Mouse (Mus musculus) heart, postnatal 10 days (tissue): ENCODE measurements around the gene Nudt21. TPM values are rescaled to one million over a fixed set of nuclear protein-coding genes. Genes with fewer than 3 reads are reported as not detected.
"Not testable (repeated sequence)": the region's sequence is repeated elsewhere in the genome, so short reads cannot be mapped to it uniquely, and the experiment has no call there.

ENCODE experiments used
- DNase-seq, 2 experiments: peaks; one replicate each; pipeline ENCODE4 v3.0.0; 2021
- intact Hi-C: fragments of 180-260 bp; cut with DNase I; formaldehyde crosslinking; loops from one replicate; pipeline ENCODE4 v1.15.1; 2025
- total RNA-seq, 2 experiments: library from RNA; stranded (reverse); gene quantifications; 2 replicates each; pipeline ENCODE4 v1.2.3; 2021

Nudt21 gene
- total RNA-seq, result 10 to 100 TPM; 36.7 to 43.2 TPM

- intact Hi-C loops, result no loop called here
- DNase-seq, result peak; percentile 97
Observed at GRCm38 (mm10) chr8:94036944-94037524, at the start of gene Nudt21, which contains the start of gene Ogfod1. Nudt21 (minus strand) TSS chr8:94037031. Ogfod1 (plus strand) TSS chr8:94037198.

DNA sequence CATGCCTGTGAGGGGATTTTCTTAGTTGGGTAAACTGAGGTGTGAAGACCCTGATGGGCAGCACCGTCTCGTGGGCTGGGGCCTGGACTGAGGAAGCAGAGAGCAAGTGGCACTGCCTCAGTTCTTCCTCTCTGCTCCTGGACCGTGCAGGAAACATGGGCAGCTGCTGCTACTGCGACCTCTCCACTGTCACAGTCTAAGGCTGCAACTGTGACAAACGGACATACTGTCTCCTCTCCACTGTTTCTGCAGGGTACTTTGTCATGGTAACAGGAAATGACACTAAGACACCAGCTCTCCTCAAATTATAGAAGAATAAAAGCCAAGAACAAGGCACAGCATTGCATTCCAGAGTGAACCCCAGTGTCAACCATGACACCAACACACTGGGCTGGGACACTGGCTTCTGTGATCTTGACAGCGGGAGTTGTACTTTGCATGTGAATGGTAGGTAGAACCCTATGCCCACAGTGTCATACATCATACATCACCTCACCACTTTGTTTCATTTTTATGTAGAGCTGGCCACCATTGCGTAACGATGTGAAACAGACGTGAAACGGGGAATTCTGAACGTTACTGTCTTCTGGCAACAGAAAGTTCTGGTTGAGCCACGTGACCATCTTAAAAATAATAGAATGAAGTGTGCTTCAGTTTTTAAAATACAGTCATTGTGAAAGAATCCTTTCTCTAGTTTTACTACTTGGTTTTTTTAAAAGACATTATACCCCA, 39.8 kb upstream of the Nudt21 start:
- intact Hi-C loops, result no loop called here
- DNase-seq, result no peak

DNA sequence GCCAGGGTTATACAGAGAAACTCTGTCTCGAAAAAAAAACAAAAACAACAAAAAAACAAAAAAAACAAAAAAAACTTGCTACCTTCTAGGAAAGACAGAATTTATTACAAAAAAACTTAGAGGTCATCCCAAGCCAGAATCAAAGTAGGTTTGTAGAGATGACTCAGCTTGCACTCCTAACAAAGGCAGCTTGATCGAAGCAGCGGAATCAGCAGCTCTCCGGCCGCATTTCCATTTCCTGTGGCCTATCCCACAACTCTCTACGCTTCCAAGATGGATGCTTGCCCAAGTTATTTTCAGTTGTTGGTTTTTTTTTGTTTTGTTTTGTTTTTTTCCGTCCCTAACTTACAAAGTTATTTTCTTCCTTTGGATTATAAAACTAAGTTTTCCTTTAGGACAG, 32.0 kb upstream of the Nudt21 start:
- peak; percentile 10 to 11 for DNase-seq
- intact Hi-C loops, result no loop called here

DNA sequence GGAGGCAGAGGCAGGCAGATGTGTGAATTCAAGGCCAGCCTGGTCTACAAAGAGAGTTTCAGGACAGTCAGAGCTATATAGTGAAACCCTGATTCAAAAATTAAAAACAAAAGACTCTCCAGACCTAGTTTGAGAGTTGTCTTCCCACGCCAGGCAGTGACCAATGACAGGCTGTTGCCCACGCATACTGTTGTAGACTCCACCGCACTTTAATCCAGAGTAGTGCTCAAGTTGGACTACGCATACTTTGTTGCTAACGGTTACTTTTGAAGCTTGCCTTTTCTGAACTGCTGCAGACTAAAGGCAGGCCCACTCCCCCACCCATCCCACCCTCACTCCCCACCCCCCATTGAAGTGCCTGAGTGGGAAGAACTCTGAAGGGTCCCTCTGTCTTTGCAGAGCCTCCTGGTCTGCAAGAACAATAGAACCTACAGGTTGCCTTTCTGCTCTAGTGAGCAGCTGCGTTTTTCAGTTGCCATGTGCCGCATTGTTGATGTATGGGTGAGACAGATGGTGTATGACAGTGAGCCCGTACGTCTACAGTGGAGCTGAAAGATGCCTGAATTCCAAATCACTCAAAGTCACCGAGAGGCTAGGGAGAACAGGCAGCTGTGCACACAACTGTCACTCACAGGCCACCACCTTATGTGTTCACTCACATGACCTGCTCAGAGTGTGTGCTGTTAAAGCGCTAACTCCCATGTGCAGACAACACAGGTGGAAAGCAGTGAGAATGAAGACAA, 29.5 kb upstream of the Nudt21 start:
- intact Hi-C loops, result no loop called here
- no peak for DNase-seq

- peak; percentile 60 to 77 for DNase-seq
- intact Hi-C loops, result loop anchor here (5.0 to 10.0 kb wide), 2 partner anchors 393 to 465 kb away; no protein-coding TSS in a partner anchor
Observed at GRCm38 (mm10) chr8:94057157-94057854, 20.5 kb upstream of the Nudt21 start.

DNA sequence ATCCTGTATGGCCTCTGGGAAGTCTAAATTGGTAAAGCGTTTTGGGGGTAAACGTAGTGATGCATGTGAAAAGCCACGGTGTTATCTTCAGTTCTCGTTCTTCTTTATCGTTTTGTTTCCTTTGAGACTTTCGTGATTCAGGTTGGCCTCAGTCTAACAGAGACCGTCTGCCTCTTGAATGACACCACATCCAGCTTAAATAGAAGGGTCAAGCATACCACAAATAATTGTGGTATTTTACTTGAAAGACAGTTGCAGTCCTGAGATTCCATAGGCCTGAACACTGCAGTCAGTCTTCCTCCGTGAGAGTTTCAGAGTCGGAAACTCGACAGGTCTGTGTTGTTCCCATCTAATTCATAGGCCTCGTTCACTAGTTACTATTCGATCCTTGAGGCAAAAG, 15.9 kb upstream of the Nudt21 start:
- DNase-seq, result no peak
- intact Hi-C loops, result loop anchor here (10.0 kb wide), 1 partner anchor 388 kb away; no protein-coding TSS in a partner anchor

GRCm38 (mm10) chr8:94047845-94048244, 11.0 kb upstream of the Nudt21 start:
- peak in 1 of 2 experiments; percentile 11 for DNase-seq
- intact Hi-C loops, result no loop called here

DNA sequence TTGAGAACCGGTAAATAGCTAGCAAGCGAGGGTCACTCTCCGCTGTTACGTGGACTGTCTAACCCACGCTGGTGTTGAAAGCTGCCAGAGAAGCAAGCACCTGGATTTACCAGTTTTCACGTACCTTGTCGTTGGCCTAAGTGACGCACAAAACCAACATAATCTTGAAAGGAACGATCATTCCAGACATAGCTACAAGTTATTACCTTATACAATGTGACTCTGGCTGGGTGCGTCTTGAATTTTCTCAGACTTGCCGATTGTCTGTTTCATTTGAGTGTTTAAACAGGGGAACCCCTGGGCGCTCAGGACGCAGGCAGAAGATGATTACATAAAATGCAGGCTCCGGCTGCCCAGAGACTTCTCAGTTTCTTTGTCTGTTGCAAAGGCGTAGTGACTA, 975 bp upstream of the Nudt21 start:
- DNase-seq, result peak in 1 of 2 experiments; percentile 18
- intact Hi-C loops, result no loop called here

DNA sequence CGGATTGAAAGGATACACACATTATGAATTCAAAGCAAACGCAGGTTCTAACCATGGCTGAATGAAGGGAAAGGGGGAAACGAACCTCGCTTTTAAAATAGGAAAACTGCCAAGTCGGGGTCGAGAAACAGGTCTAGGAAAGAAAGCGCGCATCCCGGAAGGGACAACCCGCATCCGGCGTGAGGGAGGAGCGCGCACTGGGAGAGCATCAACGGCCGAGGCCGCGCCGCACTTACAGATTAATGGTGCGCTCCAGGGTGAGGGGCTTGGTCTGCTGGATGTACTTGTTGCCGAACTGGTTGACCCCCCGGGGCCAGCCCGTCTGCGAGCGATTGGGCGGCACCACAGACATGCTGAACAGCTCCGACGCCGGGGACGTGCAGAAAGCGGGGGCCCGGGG, 290 bp downstream of the Nudt21 start:
- peak; percentile 70 to 73 for DNase-seq
- intact Hi-C loops, result not testable (repeated sequence)

DNA sequence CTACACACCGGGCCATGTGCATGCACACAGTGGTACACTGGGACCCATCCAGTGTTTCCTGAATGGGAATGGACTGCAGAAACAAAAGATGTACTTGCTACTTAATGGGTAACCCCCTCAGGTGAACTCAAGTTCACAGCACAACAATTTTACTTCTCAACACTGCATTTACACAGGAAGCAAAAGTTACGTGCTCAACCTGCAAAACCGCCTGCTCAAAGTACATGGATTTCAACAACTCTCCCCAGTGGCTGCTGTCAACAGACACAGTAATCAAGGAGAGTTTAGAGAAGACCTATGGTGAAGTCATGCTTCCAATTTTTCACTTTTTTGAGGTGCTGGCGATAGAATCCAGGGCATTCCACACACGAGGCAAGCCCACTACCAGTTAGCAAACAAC, 1.6 kb downstream of the Nudt21 start:
- intact Hi-C loops, result loop anchor here (1.0 kb wide), 1 partner anchor 22 kb away; no protein-coding TSS in a partner anchor
- no peak for DNase-seq

DNA sequence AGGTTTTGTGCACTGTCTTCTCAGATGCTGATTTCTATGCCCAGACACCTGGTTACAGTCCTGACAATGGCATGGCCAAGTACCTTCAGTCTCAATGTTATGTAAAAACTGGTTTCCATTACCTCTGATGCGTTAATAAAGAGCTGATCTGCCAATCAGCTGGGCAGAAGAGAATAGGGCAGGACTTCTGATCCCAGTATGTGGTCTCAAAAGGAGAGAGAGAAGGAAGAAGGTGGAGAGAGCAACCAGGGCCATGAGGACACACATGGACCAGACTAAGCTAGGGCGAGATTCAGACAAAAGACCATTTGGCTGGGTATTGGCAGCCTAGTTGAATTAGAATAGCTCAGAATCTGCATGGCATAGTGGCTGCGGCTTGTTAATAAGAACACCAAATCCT, 3.2 kb downstream of the Nudt21 start:
- DNase-seq, result no peak
- intact Hi-C loops, result no loop called here

DNA sequence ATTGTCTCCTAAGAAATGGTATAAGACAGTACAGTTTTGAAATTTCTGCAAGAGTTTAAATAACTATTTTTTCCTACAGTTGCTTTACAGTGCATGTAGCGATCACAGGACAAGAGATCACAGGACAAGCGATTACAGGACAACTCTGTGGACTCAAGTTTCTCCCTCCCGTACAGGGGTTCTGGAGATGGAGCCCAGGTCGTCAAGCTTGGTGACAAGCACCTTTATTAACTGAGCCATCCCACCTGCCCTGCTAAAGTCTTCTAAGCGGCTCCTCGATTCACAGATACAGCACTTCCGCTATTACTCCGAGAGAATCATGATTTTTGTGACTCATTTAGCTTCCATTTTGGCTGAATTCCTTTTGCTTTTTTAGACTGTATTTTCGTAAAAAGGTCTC, 7.1 kb downstream of the Nudt21 start:
- DNase-seq, result no peak
- intact Hi-C loops, result no loop called here

DNA sequence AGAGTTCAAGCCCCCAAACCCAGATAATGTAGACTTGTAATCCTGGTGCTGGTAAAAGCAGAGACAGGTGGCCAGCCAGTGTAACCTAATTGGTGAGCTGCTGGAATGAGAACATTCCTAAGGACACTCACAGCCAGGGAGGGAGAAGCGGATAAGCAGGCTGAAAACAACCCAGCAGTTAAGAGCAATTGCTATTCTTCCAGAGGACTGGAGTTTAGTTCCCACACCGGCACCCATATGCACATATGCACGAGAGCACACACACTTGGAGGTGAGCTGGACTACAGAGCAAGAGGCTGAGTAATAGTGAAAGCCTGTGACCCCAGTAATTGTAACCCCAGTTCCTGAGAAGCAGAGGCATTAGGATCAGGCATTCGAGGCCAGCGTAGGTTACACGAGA, 12.9 kb downstream of the Nudt21 start:
- intact Hi-C loops, result no loop called here
- no peak for DNase-seq

DNA sequence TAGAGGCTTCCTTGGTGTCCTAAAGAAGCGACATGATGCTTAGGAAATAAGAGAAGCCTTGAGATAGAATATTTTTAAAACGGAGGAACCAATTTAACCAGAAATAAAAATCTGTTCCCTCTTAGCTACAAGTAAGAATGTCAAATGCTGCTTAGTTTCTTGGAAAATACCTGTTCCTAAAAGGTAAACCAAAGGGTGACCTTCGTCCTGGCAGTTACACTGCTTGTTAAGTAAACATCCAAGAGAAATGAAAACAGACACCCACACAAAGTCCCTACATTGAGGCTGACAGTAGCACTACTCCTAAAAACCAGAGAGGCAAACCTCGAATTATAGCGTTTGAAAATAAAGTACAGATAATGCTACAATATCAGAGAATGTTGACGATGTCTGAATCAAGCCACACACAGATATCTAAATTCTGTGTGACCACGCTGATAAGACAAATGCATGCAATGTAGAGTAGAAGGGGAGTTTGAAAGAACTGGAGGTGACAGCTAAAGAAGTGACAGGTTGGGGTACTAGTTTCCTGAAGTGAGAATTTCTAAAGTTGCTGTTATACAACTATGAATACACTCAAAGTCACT, 23.7 kb downstream of the Nudt21 start:
- DNase-seq, result no peak
- intact Hi-C loops, result loop anchor here (1.0 kb wide), 1 partner anchor 22 kb away; no protein-coding TSS in a partner anchor

DNA sequence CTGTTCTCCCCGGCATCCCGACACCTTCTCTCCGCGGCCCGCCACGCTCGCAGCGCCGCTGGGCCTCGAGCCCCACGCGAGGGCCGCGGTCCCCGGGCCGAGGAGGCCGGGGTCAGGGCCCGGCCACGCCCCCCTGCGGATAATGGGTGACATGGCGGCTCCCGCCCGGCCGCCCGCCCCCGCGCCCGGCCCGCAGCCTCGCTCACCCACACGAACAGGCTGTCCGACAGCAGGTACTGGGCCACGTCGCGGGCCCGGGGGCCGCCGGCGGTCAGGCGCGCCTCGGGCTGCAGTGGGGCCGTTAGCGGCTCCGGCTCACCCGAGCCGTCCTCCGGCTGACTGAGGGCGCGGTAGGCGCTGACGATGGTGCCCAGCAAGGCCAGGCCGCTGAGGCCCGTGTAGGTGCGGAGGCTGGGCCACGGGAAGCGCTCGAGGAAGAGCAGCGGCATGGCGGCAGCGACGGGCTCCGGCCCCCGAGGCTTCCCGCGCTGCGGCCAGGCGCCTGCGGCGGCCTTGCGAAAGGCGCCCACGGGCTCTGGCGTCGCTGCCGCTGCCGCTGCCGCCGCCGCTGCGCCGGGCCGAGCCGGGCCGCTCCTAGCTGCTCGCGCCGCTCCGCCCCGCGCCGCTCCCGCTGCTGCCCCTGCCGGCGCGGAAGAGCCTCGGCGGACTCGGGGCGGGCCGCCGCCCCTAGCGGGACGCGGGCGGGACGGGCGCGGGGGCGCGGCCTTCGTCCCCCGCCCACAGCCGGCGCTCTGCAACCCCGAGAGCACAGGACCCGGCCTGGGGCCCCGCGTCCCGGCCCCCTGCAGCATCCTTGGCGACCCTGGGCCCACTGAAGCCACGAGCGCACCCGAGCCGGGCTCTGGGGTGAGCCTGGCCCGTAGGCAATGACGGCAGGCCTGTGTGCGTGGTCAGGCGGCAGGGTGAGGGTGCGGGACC, 24.5 kb downstream of the Nudt21 start, which contains the start of gene Amfr:
Gene Amfr, minus strand, starts transcription at position 830 of the 939 bp plus-strand sequence.
- intact Hi-C loops, result no loop called here
- peak; percentile 79 to 81 for DNase-seq

DNA sequence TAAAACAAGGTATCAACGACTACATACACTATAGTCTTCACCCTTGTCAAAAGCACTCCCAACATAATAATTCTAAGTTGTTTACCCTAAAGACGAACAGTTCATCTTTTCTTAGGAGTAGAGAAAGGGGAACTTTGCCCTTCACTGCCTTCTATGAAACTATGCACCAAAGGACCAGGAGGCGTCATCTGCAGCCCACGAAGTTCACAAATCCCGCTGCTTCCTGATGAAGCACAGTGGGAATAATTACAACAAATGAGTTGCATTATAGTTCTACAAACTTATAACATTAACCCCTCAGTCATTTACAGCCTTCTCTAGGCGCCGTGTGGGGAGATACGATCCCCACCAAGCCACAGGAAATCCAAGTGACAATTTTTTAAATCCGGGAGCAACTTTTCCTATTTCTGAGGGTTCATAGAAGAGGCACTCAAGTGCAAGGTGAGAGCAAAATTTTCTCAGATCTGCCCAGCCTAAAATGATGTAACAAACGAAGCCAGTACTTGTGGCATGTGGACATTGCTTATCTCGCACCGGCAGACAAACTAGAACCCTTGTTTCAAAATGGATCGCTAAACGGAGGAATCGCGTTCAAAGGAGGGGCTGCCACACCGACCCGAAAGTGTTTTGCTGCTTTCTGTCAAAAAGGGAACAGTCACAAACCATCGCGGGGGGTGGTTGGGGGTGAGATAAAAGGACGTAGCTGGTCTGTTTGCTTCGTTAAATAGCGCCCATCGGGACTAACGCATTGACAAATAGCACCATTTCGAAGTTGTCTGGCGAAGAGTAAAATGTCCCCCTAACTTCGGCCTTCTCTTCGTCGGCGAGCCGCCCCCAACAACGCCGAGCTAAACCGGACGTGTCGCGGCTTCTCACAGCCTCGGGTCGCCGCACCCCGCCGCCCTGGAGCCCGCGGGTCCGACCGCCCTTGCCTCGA, 25.5 kb downstream of the Nudt21 start:
- intact Hi-C loops, result no loop called here

DNA sequence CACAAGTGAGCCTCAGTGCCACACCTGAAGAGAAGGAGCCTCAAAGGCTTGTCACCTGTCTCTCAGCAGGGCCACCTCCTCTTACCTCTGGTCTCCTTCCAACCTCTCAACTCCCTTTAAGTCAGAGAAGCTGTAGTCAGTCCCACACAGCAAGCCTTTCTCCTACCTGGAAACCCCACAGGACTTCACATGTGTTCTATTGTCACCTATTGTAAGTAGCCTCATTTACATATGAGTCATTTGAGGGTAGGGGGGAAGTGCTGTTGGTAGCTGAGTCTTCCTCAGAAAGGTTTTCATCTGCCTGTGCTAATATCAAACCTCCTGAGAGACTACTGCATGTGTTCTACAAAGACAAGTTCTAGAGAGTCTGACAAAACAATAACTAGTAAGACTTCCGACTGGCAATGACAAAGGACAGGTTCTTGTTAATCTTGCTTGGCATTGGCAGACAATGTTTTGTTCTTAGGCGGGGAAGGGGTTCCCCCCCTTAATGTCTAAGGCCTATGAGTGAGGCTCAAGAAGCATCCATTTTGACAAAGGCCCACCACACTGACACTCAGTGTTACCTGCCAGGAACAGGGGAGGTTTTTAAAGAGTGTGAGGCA, 26.6 kb downstream of the Nudt21 start:
- intact Hi-C loops, result no loop called here

More for the DNA sequence above, 25.5 kb downstream of the Nudt21 start:
- peak in 1 of 2 experiments; percentile 21 for DNase-seq

More for the DNA sequence above, 26.6 kb downstream of the Nudt21 start:
- no peak for DNase-seq
